Comparison of ENCODE assay signal across 9 mouse cellular contexts in the genomic region with DNA sequence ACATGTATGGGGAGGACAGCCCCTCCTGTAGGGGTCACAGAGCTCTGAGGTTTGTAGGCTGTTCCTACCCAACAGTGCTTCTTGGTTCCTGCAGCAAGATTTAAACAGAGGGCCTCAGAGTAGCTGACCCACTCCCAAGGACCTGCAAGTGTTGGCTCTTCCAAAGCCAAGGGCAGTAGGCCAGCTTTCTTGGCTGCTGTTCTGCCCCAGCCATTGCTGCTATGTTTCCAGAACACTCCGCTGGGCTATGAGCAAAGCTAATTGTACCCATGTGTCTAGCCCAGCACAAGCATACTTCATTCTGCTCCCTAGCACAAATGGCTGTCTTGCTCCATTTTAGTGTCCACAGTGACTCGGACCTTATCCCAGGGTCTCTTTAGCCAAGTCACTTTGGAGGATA. TPM values are rescaled to one million over a fixed set of nuclear protein-coding genes. Genes with fewer than 3 reads are reported as not detected.
A peak's percentile ranks its signal among the peaks of the same experiment; 100 is the strongest.
DNase-seq lines count a peak whose midpoint lies in the region; ATAC-seq lines count a peak whose summit lies in the region.
"Had no signal": no experiment of that assay in that cellular context is flagged by ENCODE, and none has a peak within 500 bp of the region (broad histone marks: within the 10 kb centered on the region; RNA-seq: fewer than 3 reads in every experiment).

No protein-coding gene starts in this region.

- no peak overlapping the region for H3K4me2 ChIP-seq in neural tube, embryonic 15.5 days
- H3K4me2 ChIP-seq: embryonic facial prominence, embryonic 12.5 days had no signal

- H3K4me3 ChIP-seq in neural tube, embryonic 15.5 days (replicated peaks) = no peak overlapping the region
- H3K4me3 ChIP-seq: embryonic facial prominence, embryonic 12.5 days had no signal

- no peak overlapping the region for H3K27ac ChIP-seq in neural tube, embryonic 15.5 days (replicated peaks)
- H3K27ac ChIP-seq: embryonic facial prominence, embryonic 12.5 days had no signal

- H3K9me3 ChIP-seq in neural tube, embryonic 15.5 days (replicated peaks) = no peaks in the 10 kb centered on the region
- H3K9me3 ChIP-seq: embryonic facial prominence, embryonic 12.5 days had no signal

- H3K9ac ChIP-seq in neural tube, embryonic 15.5 days (replicated peaks) = no peak overlapping the region
- H3K9ac ChIP-seq: embryonic facial prominence, embryonic 12.5 days had no signal

- no peaks in the 10 kb centered on the region for H3K4me1 ChIP-seq in neural tube, embryonic 15.5 days
- H3K4me1 ChIP-seq: embryonic facial prominence, embryonic 12.5 days had no signal

- H3K36me3 ChIP-seq in neural tube, embryonic 15.5 days = no peaks in the 10 kb centered on the region
- H3K36me3 ChIP-seq: embryonic facial prominence, embryonic 12.5 days had no signal

- no peak for ATAC-seq in neural tube, embryonic 15.5 days (ENCODE audit: low FRiP score)

- H3K27me3 ChIP-seq in neural tube, embryonic 15.5 days (replicated peaks) = no peaks in the 10 kb centered on the region
- H3K27me3 ChIP-seq: embryonic facial prominence, embryonic 12.5 days had no signal

- 78% methylated on average over 2 of the region's 2 CpGs for WGBS in neural tube, embryonic 15.5 days

- peak; percentile 40 to 48 for DNase-seq in kidney, postnatal 25 days
- DNase-seq in kidney, adult 9 months = no peak
- peak; percentile 24 to 29 for DNase-seq in cerebellum, postnatal 36 days
- DNase-seq in layer of hippocampus, adult 8-10 months (ENCODE audit: low spot score in 2 of 2) = peak; percentile 61 to 64
- DNase-seq in ovary, adult 18-20 months (ENCODE audit: low spot score) = peak; percentile 55
- no peak for DNase-seq in embryo, embryonic 10 days (ENCODE audit: low spot score)
- DNase-seq in spleen, adult 12 weeks (ENCODE audit: low spot score) = no peak

RNA-seq across cellular contexts. Expression of a gene that starts 40.3 kb away (rescaled TPM):
- 1 to 10 TPM; 3.1 to 4.6 (median 3.5) TPM for total RNA-seq in layer of hippocampus, adult 8-10 months (2022)
- 12.3 and 14.1 TPM in 2 replicates for polyA plus RNA-seq in neural tube, embryonic 15.5 days (2015; fragmentation: Nextera tagmentation; extraction: Ambion mirVana)

Comparison
In these comparisons a context has a peak if more than half of its experiments do, and no peak if none do; other contexts are left out.
1. DNase-seq: peak in kidney, postnatal 25 days (2 of 2), cerebellum, postnatal 36 days (2 of 2), layer of hippocampus, adult 8-10 months (2 of 2) and ovary, adult 18-20 months (single experiment); none in kidney, adult 9 months (single experiment), embryo, embryonic 10 days (single experiment) and spleen, adult 12 weeks (single experiment).